Mouse (Mus musculus) hindbrain, embryonic 12.5 days (tissue): ENCODE measurements around the gene Wnk4. TPM values are rescaled to one million over a fixed set of nuclear protein-coding genes. Genes with fewer than 3 reads are reported as not detected.

Source experiments
- ATAC-seq: fragments of 200-750 bp; cut with Nextera tagmentation; 2 replicates; pipeline ENCODE4 v1.8.0; 2017; ENCODE audit warnings: moderate TSS enrichment; ENCODE audit not compliant: low FRiP score
- H3K27ac ChIP-seq: fragments of 300-500 bp; sonication (generic); 2 replicates; pipeline ENCODE4 v1.5.1; 2016; ENCODE audit warnings: mild to moderate bottlenecking
- H3K27me3 ChIP-seq: fragments of 300-500 bp; sonication (generic); 2 replicates; pipeline ENCODE4 v1.6.1; 2016; ENCODE audit warnings: mild to moderate bottlenecking
- H3K36me3 ChIP-seq: fragments of 300-500 bp; sonication (generic); 2 replicates; pipeline ENCODE4 v1.6.1; 2016; ENCODE audit warnings: mild to moderate bottlenecking
- H3K4me1 ChIP-seq: fragments of 300-500 bp; sonication (generic); 2 replicates; pipeline ENCODE4 v1.6.1; 2016
- H3K4me2 ChIP-seq: fragments of 300-500 bp; sonication (generic); replicated peaks from 2 replicates; pipeline ENCODE4 v1.6.1; 2016; ENCODE audit warnings: mild to moderate bottlenecking
- H3K4me3 ChIP-seq: fragments of 300-500 bp; sonication (generic); 2 replicates; pipeline ENCODE4 v1.5.1; 2016; ENCODE audit warnings: mild to moderate bottlenecking
- H3K9ac ChIP-seq: fragments of 300-500 bp; sonication (generic); 2 replicates; pipeline ENCODE4 v1.6.1; 2016; ENCODE audit warnings: mild to moderate bottlenecking, moderate library complexity
- H3K9me3 ChIP-seq: fragments of 300-500 bp; sonication (generic); replicated peaks from 2 replicates; pipeline ENCODE4 v1.6.1; 2016; ENCODE audit warnings: mild to moderate bottlenecking
- WGBS: fragments of 180-500 bp; shearing (Covaris S2); methylation state at CpG from one replicate; pipeline ENCODE4 v1.1.7; 2016; 5-methylcytosine and 5-hydroxymethylcytosine counted together
- polyA plus RNA-seq: library from polyadenylated mRNA; unstranded; fragments of >200 nt; fragmentation: Nextera tagmentation; extraction: Ambion mirVana; gene quantifications from 2 replicates; pipeline ENCODE4 v1.2.1, GENCODE M21; 2016

Gene Wnk4
- 8.5 and 9.5 TPM in 2 replicates for polyA plus RNA-seq

DNA sequence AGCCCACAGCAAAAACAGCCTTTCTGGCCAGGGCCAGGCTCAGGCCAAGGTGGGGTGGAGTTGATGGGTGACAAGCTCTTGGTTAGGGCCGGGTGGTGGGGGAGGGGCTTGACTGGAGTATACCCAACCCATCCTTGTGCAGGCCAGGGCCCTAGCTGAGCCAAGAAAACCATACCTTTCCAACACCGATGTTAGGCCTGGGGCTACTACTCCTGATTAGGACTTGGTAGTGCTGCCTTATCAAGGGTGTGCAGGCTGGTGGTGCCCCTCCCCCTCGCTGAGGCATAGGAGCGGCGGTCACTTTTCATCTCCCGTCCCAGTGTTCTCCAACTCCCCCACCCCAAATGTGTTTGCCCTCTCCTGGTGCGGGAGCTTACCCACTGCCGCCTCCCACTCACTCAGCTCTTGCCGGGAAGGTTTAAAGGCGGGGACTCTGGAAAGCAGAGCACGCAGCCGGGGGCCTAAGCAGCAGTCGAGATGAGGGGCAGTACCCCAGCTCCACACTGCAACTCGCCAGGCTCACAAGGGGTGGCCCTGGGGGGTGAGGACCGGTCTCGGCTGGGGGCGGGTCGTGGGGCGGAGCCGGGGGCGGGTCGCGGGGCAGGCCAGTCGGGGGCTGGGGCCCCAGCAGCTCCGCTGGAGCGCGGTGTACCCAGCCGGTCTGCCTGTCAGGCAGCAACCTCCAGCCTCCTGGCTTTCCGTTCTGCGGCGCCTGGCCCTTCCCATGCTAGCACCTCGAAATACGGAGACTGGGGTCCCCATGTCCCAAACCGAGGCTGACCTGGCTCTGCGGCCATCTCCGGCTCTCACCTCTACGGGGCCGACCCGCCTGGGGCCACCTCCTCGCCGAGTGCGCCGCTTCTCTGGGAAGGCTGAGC is at the start of gene Wnk4:
Wnk4 (plus strand) TSS at position 620 of the 878 bp plus-strand sequence.
- ATAC-seq, result peak; percentile 78
- H3K9ac ChIP-seq, result peak within 1 kb of the TSS; percentile 77
- peak within 1 kb of the TSS; percentile 96 for H3K4me2 ChIP-seq
- under 1% methylated on average over 42 of the region's 43 CpGs for WGBS
- H3K9me3 ChIP-seq, result no peaks in the 10 kb centered on the region
- H3K27ac ChIP-seq, result peak within 1 kb of the TSS; percentile 35
- peaks cover 48% of the 10 kb centered on the region for H3K27me3 ChIP-seq
- peak within 1 kb of the TSS; percentile 51 for H3K4me3 ChIP-seq
- H3K36me3 ChIP-seq, result peaks cover 17% of the 10 kb centered on the region; the same call in 1 of the 2 replicates
- H3K4me1 ChIP-seq, result peaks cover 54% of the 10 kb centered on the region

GRCm38 (mm10) chr11:101211970-101212369 is 48.4 kb upstream of the Wnk4 start:
- H3K27me3 ChIP-seq, result no peaks in the 10 kb centered on the region
- WGBS, result 51% methylated on average over 3 of the region's 3 CpGs
- no peak overlapping the region for H3K9ac ChIP-seq
- peaks cover 46% of the 10 kb centered on the region for H3K36me3 ChIP-seq
- no peaks in the 10 kb centered on the region for H3K9me3 ChIP-seq
- H3K4me3 ChIP-seq, result no peak overlapping the region
- no peaks in the 10 kb centered on the region for H3K4me1 ChIP-seq
- H3K4me2 ChIP-seq, result no peak overlapping the region
- ATAC-seq, result no peak
- H3K27ac ChIP-seq, result no peak overlapping the region

DNA sequence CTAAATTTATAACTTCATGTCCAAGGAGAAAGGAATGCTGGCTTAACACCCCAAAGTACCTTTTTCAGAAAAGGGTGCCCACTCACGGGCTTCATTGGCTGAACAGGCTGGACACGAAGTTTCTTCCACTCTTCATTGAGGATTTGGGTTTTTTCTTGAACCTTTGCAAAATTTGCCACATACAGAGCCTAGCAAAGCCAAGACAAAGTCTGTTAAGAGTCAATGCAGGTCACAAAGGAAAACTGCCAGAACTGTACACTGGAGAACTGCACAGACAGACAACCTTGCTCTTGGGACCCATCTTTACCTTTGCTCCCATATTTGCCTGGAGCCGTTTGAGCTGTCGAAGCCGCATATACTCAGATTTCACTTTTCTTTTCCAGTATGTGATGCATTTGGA is 43.4 kb upstream of the Wnk4 start:
- ATAC-seq, result no peak
- Histone ChIP-seq H3K4me2 (no peak overlapping the region), H3K4me1 (no peaks in the 10 kb centered on the region), H3K36me3 (peaks cover 26% of the 10 kb centered on the region), H3K9ac (no peak overlapping the region), H3K27ac (no peak overlapping the region), H3K27me3 (no peaks in the 10 kb centered on the region), H3K4me3 (no peak overlapping the region), H3K9me3 (no peaks in the 10 kb centered on the region)
- WGBS, result 90% methylated on average over 5 of the region's 5 CpGs

- Histone ChIP-seq H3K4me3 (no peak overlapping the region), H3K9me3 (no peaks in the 10 kb centered on the region), H3K27me3 (no peaks in the 10 kb centered on the region), H3K36me3 (peaks cover 18% of the 10 kb centered on the region), H3K4me2 (no peak overlapping the region), H3K27ac (no peak overlapping the region), H3K9ac (no peak overlapping the region), H3K4me1 (no peaks in the 10 kb centered on the region)
- ATAC-seq, result no peak
- WGBS, result 83% methylated on average over 10 of the region's 10 CpGs
Observed at GRCm38 (mm10) chr11:101218436-101219055, 41.8 kb upstream of the Wnk4 start.

DNA sequence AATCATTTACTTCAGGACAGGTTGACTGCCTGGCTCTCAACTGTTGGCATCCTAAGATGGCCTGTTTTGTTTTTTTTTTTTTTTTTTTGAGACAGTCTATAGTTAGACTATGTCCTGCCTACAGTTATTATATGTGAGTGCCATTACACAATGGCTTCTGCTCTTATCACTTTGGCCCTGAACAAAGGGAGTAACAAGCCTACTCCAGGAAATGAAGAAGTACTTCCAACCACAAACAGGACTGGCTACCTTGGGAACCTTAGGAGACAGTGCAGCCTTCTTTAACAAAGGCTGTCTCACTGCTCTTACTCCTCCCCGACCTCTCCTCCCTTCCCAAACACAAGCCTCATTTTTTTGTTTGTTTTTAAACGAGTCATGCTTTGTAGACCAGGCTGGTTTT is 39.5 kb upstream of the Wnk4 start:
- Histone ChIP-seq H3K4me1 (peaks cover 7% of the 10 kb centered on the region; the same call in 1 of the 2 replicates), H3K27me3 (no peaks in the 10 kb centered on the region), H3K4me3 (no peak overlapping the region), H3K36me3 (0 out of 2 replicates have a peak, but pooled peaks cover under 1% of the 10 kb centered on the region), H3K9me3 (no peaks in the 10 kb centered on the region), H3K27ac (no peak overlapping the region), H3K9ac (no peak overlapping the region), H3K4me2 (no peak overlapping the region)
- ATAC-seq, result no peak
- WGBS, result 75% methylated on average over 2 of the region's 2 CpGs

DNA sequence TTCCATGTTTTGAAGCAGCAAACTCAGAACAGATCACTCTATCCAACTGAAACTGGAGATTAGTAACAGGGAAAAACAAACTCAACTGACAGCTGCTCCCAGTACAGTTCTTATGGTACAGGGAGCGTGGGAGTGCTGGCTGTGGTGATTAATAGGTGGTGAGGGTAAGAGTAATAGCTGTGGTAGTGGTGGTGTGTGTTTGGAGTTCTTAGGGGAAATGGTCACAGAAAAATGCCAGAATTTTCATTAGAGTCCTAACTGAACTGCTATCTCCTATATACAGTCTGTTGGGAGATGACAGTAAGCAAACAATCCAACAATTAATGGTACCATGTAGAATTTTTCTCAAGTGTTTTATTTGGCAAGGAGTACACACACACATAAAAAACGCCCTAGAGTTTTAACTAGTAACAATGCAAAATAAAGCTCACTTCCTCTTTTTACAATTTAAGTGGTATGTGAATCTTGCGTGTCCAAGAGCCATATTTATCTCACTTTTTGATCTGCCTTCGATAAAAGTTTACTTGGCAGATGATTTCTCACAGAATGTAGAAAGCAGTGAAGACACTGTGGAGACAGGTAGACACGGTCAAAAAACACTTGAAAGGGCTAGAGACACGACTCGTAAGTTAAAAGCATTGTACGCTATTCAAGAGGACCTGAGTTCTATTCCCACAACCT is 38.9 kb upstream of the Wnk4 start:
- H3K27me3 ChIP-seq, result no peaks in the 10 kb centered on the region
- no peak overlapping the region for H3K9ac ChIP-seq
- ATAC-seq, result no peak
- no peak overlapping the region for H3K4me3 ChIP-seq
- H3K4me2 ChIP-seq, result no peak overlapping the region
- H3K27ac ChIP-seq, result no peak overlapping the region
- peaks cover 8% of the 10 kb centered on the region; the same call in 1 of the 2 replicates for H3K4me1 ChIP-seq
- H3K9me3 ChIP-seq, result no peaks in the 10 kb centered on the region
- H3K36me3 ChIP-seq, result no peaks in the 10 kb centered on the region
- 92% methylated on average over 8 of the region's 8 CpGs for WGBS

GRCm38 (mm10) chr11:101224337-101224736 is 36.0 kb upstream of the Wnk4 start:
- no peak overlapping the region for H3K4me3 ChIP-seq
- H3K9ac ChIP-seq, result no peak overlapping the region
- H3K36me3 ChIP-seq, result no peaks in the 10 kb centered on the region
- no peaks in the 10 kb centered on the region for H3K27me3 ChIP-seq
- H3K4me2 ChIP-seq, result no peak overlapping the region
- 94% methylated on average over 3 of the region's 3 CpGs for WGBS
- peaks cover 8% of the 10 kb centered on the region; the same call in 1 of the 2 replicates for H3K4me1 ChIP-seq
- H3K9me3 ChIP-seq, result no peaks in the 10 kb centered on the region
- H3K27ac ChIP-seq, result no peak overlapping the region
- ATAC-seq, result no peak

- H3K27me3 ChIP-seq, result peaks cover 3% of the 10 kb centered on the region; the same call in 1 of the 2 replicates
- H3K36me3 ChIP-seq, result no peaks in the 10 kb centered on the region
- peak overlapping the region; percentile 88 for H3K4me3 ChIP-seq
- 18% methylated on average over 25 of the region's 25 CpGs for WGBS
- H3K27ac ChIP-seq, result 0 out of 2 replicates have a peak overlapping the region, but pooled peaks have one; percentile 23
- peaks cover 16% of the 10 kb centered on the region for H3K4me1 ChIP-seq
- ATAC-seq, result no peak
- H3K9me3 ChIP-seq, result no peaks in the 10 kb centered on the region
- peak overlapping the region; percentile 89 for H3K9ac ChIP-seq
- H3K4me2 ChIP-seq, result peak overlapping the region; percentile 96
Observed at GRCm38 (mm10) chr11:101225331-101226064, 34.9 kb upstream of the Wnk4 start.

DNA sequence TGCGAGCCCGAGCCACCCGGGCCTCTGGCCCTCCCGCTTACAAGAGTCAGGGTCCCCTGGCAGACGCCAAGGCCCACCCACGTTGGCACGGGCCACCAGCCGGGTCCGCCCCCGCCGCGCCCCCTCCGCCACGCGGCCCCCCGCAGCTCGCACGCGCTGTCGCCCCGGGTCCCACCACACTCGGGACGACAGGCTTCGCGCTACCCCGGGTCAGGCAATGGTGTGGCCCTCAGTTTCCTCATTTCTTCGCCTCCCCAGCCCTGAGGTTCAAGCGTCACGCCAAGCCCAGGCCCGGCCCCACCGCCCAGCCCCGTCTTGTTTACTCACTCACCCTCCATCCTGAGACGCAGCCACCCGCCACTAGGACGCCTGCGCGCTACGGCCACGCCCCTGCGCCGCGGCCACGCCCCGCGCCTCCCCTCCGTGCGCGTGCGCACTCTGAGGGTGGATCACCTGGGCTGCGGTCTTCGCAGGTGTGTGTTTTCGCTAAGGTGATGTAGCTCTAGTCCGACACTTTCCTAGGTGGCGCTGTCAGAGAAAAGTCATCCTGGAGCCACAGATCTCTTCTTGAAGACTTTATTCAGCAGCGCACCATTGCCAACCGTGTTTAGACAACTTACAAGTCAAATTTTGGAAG is 34.2 kb upstream of the Wnk4 start, which contains the start of gene Ezh1:
Ezh1 (minus strand) TSS at position 399 of the 637 bp plus-strand sequence.
- Histone ChIP-seq H3K36me3 (no peaks in the 10 kb centered on the region), H3K27ac (peak within 1 kb of the TSS; percentile 23; the same call in 1 of the 2 replicates), H3K4me3 (peak within 1 kb of the TSS; percentile 88), H3K4me2 (peak within 1 kb of the TSS; percentile 96), H3K27me3 (peaks cover 9% of the 10 kb centered on the region), H3K9me3 (no peaks in the 10 kb centered on the region), H3K9ac (peak within 1 kb of the TSS; percentile 89), H3K4me1 (peaks cover 23% of the 10 kb centered on the region)
- 1% methylated on average over 55 of the region's 56 CpGs for WGBS
- ATAC-seq, result peak; percentile 94

DNA sequence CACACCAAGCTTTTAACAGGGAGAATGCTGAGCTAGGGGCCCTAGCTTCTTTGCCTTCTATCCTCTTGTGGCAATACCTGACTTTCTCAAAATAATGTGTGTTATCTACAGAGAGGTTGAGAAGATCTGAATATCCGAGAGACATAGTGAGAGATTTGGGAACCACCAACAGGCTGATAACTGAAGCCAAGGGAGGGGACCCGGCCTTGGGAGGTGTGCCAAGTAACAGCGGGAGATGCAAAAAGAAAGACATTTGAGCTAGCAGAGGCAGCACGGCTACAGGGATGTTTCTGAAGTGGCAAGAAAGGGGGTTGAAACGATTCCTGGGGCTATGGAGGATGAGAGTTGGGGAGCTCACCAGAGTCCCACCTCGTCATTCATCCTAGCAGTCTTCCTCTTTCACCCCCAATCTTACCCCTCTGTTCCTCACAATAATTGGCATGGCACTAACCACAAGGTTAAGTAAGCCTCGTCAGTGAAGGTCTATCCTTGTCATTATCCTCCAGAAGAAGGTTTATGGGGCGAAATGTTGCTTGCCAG is 30.9 kb upstream of the Wnk4 start:
- ATAC-seq, result no peak
- 21% methylated on average over 8 of the region's 8 CpGs for WGBS

GRCm38 (mm10) chr11:101230061-101230511 is 30.3 kb upstream of the Wnk4 start:
- no peak overlapping the region for H3K4me2 ChIP-seq
- no peak overlapping the region for H3K9ac ChIP-seq
- no peaks in the 10 kb centered on the region for H3K36me3 ChIP-seq
- peaks cover 24% of the 10 kb centered on the region for H3K4me1 ChIP-seq
- peak overlapping the region; percentile 55; the same call in 1 of the 2 replicates for H3K27ac ChIP-seq
- ATAC-seq, result no peak
- no peak overlapping the region for H3K4me3 ChIP-seq
- H3K27me3 ChIP-seq, result peaks cover 16% of the 10 kb centered on the region
- no peaks in the 10 kb centered on the region for H3K9me3 ChIP-seq
- 31% methylated on average over 2 of the region's 2 CpGs for WGBS

More for the DNA sequence above, 30.9 kb upstream of the Wnk4 start:
- Histone ChIP-seq H3K4me2 (no peak overlapping the region), H3K27me3 (peaks cover 16% of the 10 kb centered on the region), H3K27ac (no peak overlapping the region), H3K9me3 (no peaks in the 10 kb centered on the region), H3K4me1 (peaks cover 24% of the 10 kb centered on the region), H3K4me3 (no peak overlapping the region), H3K36me3 (no peaks in the 10 kb centered on the region), H3K9ac (no peak overlapping the region)
